Mouse (Mus musculus) duodenum, adult 2 months (tissue): ENCODE data around the gene Luzp1. TPM values are rescaled to one million over a fixed set of nuclear protein-coding genes. Genes with fewer than 3 reads are reported as not detected.

ENCODE experiments used
- polyA plus RNA-seq: library from polyadenylated mRNA; depleted of rRNA; stranded (reverse); fragments of >200 nt; gene quantifications from 2 replicates; pipeline ENCODE4 v1.2.3, GENCODE M21; 2012; ENCODE audit warnings: low replicate concordance; rRNA removed

Gene Luzp1
- polyA plus RNA-seq, result 6.8 and 8.6 TPM in 2 replicates

DNA sequence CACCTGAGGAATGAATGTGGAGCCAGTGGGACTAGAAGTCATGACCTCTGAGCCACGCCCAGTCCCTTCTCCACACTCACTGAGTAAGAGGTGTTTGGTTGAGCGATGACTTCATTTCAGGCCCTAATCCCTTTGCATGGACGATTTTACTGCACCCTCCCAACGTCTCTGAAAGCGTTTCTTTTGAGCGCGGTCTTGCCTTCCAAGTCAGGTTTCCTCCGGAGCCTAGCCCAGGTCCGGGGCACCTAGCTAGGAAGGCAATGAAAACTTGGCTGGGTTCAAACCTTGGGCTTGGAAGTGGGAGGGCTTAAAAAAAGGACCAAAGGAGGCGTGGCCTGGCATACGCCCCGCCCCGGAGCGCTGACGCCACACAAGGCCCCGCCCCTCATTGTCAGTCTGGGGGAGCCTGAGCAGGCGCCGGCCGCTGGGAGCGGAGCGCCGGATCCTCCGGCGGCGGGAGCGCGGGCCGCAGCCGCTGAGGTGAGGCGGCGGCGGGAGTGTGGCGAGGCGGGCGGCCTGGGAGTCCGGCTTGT lies at the start of gene Luzp1:
Gene Luzp1 (plus strand): TSS at position 391 of the 533 bp plus-strand sequence.

GRCm38 (mm10) chr4:136423224-136423623 lies 46.3 kb upstream of the Luzp1 start, which contains the start of gene Htr1d:
Gene Htr1d, plus strand, starts transcription at chr4:136423524.

DNA sequence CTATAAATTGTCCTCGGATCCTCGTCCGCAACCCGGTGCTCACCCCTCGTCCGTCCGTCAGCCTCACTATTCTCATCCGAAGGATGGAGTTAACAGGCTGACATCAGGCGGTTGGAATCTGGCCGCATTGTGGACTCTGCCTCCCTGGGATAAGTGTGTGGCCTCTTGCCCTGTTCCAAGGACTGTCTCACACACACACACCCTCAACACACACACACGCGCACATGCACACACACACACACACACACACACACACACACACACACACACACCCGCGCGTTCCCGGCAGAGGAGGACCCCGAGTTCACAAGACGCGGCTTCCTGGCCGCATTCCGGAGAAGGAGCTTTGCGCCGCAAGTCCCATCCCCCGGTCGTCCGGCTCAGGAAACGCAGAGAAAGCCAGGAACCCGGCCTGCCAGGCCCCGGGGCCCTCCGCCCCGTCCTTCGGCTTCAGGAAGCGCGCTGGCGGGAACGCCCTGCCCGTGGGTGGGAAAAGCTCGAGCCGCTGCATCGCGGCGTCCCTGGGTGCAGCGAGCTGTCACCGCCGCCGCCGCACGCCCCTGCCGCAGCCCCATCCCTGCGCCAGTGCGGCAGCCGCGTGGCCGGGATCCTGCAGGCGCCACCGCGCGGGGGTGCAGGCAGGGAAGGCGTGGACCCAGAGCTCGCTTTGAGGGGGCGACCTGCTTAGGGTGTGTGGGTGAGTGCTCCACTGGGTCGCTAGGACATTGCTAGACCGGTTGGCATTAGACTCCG lies 7.3 kb upstream of the Luzp1 start, which contains the start of gene 6030445D17Rik:
Gene 6030445D17Rik (plus strand): TSS at position 165 of the 753 bp plus-strand sequence.

DNA sequence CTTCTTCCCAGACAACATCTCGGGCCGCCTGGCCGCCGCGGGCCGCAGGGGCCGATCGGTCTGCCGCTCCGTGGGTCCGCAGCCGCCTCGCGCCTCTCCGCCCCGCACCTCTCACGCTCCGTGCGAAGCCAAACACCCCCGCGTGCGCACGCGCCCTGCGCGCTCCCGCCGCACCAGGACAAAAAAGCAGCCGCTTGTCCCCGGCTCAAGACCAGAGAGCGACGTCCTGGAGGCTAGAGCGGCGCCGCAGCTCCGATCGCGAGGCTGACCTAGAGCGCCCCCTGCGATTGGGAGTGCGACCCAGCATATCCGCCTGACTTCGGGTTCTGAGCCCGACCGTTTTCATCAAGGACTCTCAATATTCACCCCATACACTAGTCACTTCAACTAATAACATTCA lies 133.0 kb downstream of the Luzp1 start, which contains the start of gene Kdm1a:
Gene Kdm1a (minus strand): TSS at position 156 of the 400 bp plus-strand sequence.

Other genes with a start within 250 kb of the Luzp1 start
- 6.2 and 7.8 TPM in 2 replicates for gene Tcea3, start 222.0 kb upstream of the Luzp1 start, polyA plus RNA-seq
- 4.7 and 7.2 TPM in 2 replicates for gene Zfp46, start 185.1 kb upstream of the Luzp1 start, polyA plus RNA-seq
- gene Hnrnpr, start 158.8 kb upstream of the Luzp1 start, polyA plus RNA-seq, result 0.90 and 1.5 TPM in 2 replicates
- 0.14 TPM in 1 of 2 replicates, not detected in the other for gene Htr1d, start 46.2 kb upstream of the Luzp1 start, polyA plus RNA-seq
- 0.60 and 1.2 TPM in 2 replicates for gene 6030445D17Rik, start 7.5 kb upstream of the Luzp1 start, polyA plus RNA-seq
- gene Kdm1a, start 133.0 kb downstream of the Luzp1 start, polyA plus RNA-seq, result 8.6 and 11.2 TPM in 2 replicates
- gene Tex46, start 140.7 kb downstream of the Luzp1 start, polyA plus RNA-seq, result not detected in 2 replicates
- 0.05 TPM in 1 of 2 replicates, not detected in the other for gene Lactbl1, start 152.9 kb downstream of the Luzp1 start, polyA plus RNA-seq